Comparison of ENCODE assay signal across 9 mouse cellular contexts in the genomic region with DNA sequence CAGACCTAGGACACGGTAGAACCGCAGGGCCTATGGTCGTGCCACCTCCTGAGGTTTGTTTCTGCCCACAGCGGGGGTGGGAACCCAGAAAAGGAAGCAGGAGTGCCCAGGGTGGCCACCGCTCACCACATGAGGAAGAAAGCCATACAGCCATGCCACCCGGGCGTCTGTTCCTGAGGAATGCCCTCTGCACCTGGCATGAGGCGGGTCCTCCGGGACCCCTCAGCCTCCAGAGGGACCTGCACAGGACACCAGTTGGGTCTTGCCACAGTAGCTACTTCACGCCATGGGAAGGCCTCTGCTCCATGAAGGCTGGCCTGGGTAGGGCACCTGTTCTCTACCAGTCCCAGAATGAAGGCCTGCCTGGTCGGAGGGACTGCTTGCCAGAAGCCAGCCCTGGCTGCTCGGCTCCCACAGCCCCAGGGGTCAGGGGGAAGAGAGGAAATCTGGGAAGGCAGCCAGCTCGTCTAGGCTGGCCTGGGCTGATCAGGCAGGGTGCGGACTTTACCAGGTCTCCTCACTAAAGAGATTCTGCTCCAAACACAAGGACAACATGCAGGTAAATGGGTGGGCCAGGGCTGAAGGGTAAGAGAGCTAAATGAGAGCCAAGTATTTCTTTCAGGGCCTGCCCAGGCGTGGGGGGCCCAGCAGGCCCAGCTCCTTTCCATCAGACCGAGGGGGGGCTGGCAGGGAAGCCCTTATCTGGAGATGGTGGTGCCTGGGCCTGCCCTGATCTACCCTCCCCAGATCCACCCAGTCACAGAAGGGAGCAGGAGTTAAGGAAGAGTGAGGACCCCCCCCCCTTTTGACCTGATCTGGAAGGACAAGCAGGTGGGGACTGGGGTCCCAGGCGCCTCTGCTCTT. TPM values are rescaled to one million over a fixed set of nuclear protein-coding genes. Genes with fewer than 3 reads are reported as not detected.
DNase-seq lines count a peak whose midpoint lies in the region; ATAC-seq and TF ChIP-seq lines count a peak whose summit lies in the region.
"Had no signal": no experiment of that assay in that cellular context is flagged by ENCODE, and none has a peak within 500 bp of the region (broad histone marks: within the 10 kb centered on the region; RNA-seq: fewer than 3 reads in every experiment).

No protein-coding gene starts in this region.

- peak overlapping the region; percentile 59; the same call in 1 of the 2 replicates for H3K27ac ChIP-seq in forebrain, postnatal 0 days (ENCODE audit: low read depth, low read length)
- peak overlapping the region; percentile 66 for H3K27ac ChIP-seq in hindbrain, embryonic 16.5 days (ENCODE audit: low read depth, low read length)
- peak overlapping the region; percentile 99 for H3K27ac ChIP-seq in liver, embryonic 11.5 days (ENCODE audit: low read depth, low read length)
- peak overlapping the region; percentile 76 for H3K27ac ChIP-seq in neural tube, embryonic 13.5 days (replicated peaks)

- no peaks in the 10 kb centered on the region for H3K27me3 ChIP-seq in forebrain, postnatal 0 days (ENCODE audit: insufficient read depth, low read length)
- no peaks in the 10 kb centered on the region for H3K27me3 ChIP-seq in hindbrain, embryonic 16.5 days (replicated peaks; ENCODE audit: control insufficient read depth, insufficient read depth, low read length)
- no peaks in the 10 kb centered on the region for H3K27me3 ChIP-seq in liver, embryonic 11.5 days (replicated peaks; ENCODE audit: control insufficient read depth, insufficient read depth, low read length)
- H3K27me3 ChIP-seq in neural tube, embryonic 13.5 days, result no peaks in the 10 kb centered on the region

- WGBS in forebrain, postnatal 0 days, result 62% methylated on average over 17 of the region's 17 CpGs
- 60% methylated on average over 17 of the region's 17 CpGs for WGBS in hindbrain, embryonic 16.5 days
- WGBS in liver, embryonic 11.5 days, result 31% methylated on average over 17 of the region's 17 CpGs
- 63% methylated on average over 17 of the region's 17 CpGs for WGBS in neural tube, embryonic 13.5 days

- no peak overlapping the region for H3K4me3 ChIP-seq in forebrain, postnatal 0 days (ENCODE audit: low read depth, low read length)
- H3K4me3 ChIP-seq in hindbrain, embryonic 16.5 days (ENCODE audit: low read length), result no peak overlapping the region
- peak overlapping the region; percentile 65 for H3K4me3 ChIP-seq in liver, embryonic 11.5 days (ENCODE audit: low read depth, low read length)
- 0 out of 2 replicates have a peak overlapping the region, but pooled peaks have one; percentile 6 for H3K4me3 ChIP-seq in neural tube, embryonic 13.5 days

- peak overlapping the region; percentile 37; the same call in 1 of the 2 replicates for H3K9ac ChIP-seq in forebrain, postnatal 0 days
- H3K9ac ChIP-seq in hindbrain, embryonic 16.5 days (ENCODE audit: low read depth, low read length), result peak overlapping the region; percentile 47
- peak overlapping the region; percentile 96 for H3K9ac ChIP-seq in liver, embryonic 11.5 days (ENCODE audit: low read depth, low read length)
- H3K9ac ChIP-seq in neural tube, embryonic 13.5 days, result peak overlapping the region; percentile 62

- peaks cover 8% of the 10 kb centered on the region for H3K4me1 ChIP-seq in forebrain, postnatal 0 days (ENCODE audit: insufficient read depth)
- peaks cover 36% of the 10 kb centered on the region for H3K4me1 ChIP-seq in hindbrain, embryonic 16.5 days (ENCODE audit: control insufficient read depth, insufficient read depth, low read depth, low read length)
- H3K4me1 ChIP-seq in liver, embryonic 11.5 days (replicated peaks; ENCODE audit: control insufficient read depth, insufficient read depth, low read length), result peaks cover 88% of the 10 kb centered on the region
- peaks cover 71% of the 10 kb centered on the region for H3K4me1 ChIP-seq in neural tube, embryonic 13.5 days (replicated peaks)

- H3K9me3 ChIP-seq in forebrain, postnatal 0 days (ENCODE audit: low read length), result no peaks in the 10 kb centered on the region
- H3K9me3 ChIP-seq in hindbrain, embryonic 16.5 days (ENCODE audit: control insufficient read depth, low read length), result no peaks in the 10 kb centered on the region
- H3K9me3 ChIP-seq in liver, embryonic 11.5 days (ENCODE audit: control insufficient read depth, low read length), result no peaks in the 10 kb centered on the region
- H3K9me3 ChIP-seq in neural tube, embryonic 13.5 days, result no peaks in the 10 kb centered on the region

- no peaks in the 10 kb centered on the region for H3K36me3 ChIP-seq in forebrain, postnatal 0 days (ENCODE audit: insufficient read depth)
- no peaks in the 10 kb centered on the region for H3K36me3 ChIP-seq in hindbrain, embryonic 16.5 days (ENCODE audit: control insufficient read depth, insufficient read depth, low read length)
- H3K36me3 ChIP-seq in liver, embryonic 11.5 days (ENCODE audit: control insufficient read depth, insufficient read depth, low read length), result no peaks in the 10 kb centered on the region; the same call in 1 of the 2 replicates
- H3K36me3 ChIP-seq in neural tube, embryonic 13.5 days, result no peaks in the 10 kb centered on the region

- H3K4me2 ChIP-seq in forebrain, postnatal 0 days (ENCODE audit: low read depth), result peak overlapping the region; percentile 26
- H3K4me2 ChIP-seq in hindbrain, embryonic 16.5 days (ENCODE audit: low read length), result peak overlapping the region; percentile 12
- peak overlapping the region; percentile 90 for H3K4me2 ChIP-seq in liver, embryonic 11.5 days
- peak overlapping the region; percentile 42 for H3K4me2 ChIP-seq in neural tube, embryonic 13.5 days

- peak; percentile 24 for ATAC-seq in forebrain, postnatal 0 days
- peak; percentile 44 for ATAC-seq in hindbrain, embryonic 16.5 days
- peak; percentile 88 for ATAC-seq in liver, embryonic 11.5 days (replicated peaks; ENCODE audit: low FRiP score)
- ATAC-seq in neural tube, embryonic 13.5 days (ENCODE audit: low read depth), result peak; percentile 22; the same call in 1 of the 2 replicates

- peak; percentile 75 for DNase-seq in adrenal gland, postnatal 14 days
- no peak for DNase-seq in adrenal gland, adult 18-20 months (ENCODE audit: low spot score in 2 of 2)
- peak; percentile 88 for DNase-seq in cerebellum, adult 11-12 months
- no peak for DNase-seq in forebrain, postnatal 0 days
- DNase-seq in liver, embryonic 11.5 days (ENCODE audit: low spot score), result peak; percentile 79
- DNase-seq in T-cell, adult 2 months (ENCODE audit: low spot score), result no peak

- no peak for TF ChIP-seq CTCF in forebrain, postnatal 0 days (IDR thresholded peaks at IDR 0.05; ENCODE audit: low read depth)

RNA-seq across cellular contexts. Expression of gene Gm9821, which starts 4.1 kb away (rescaled TPM):
- not detected in 2 replicates for total RNA-seq in adrenal gland, postnatal 14 days (2021)
- not detected for total RNA-seq in adrenal gland, adult 18-20 months (2021)
- not detected in 2 replicates for total RNA-seq in forebrain, postnatal 0 days (2014; rRNA removed)
- polyA plus RNA-seq in forebrain, postnatal 0 days (2015; fragmentation: Nextera tagmentation; extraction: Ambion mirVana), result not detected in 2 replicates
- 0.16 and 0.29 TPM in 2 replicates for polyA plus RNA-seq in hindbrain, embryonic 16.5 days (2015; fragmentation: Nextera tagmentation; extraction: Ambion mirVana)
- 3.7 and 4.8 TPM in 2 replicates for polyA plus RNA-seq in liver, embryonic 11.5 days (2014; fragmentation: Nextera tagmentation; extraction: Ambion mirVana)
- polyA plus RNA-seq in neural tube, embryonic 13.5 days (2015; fragmentation: Nextera tagmentation; extraction: Ambion mirVana), result 0.22 TPM in 1 of 2 replicates, not detected in the other
- polyA plus RNA-seq: large intestine, adult 2 months had no signal

RNA-seq across cellular contexts. Expression of gene Mdk, which starts 17.5 kb away (rescaled TPM):
- total RNA-seq in adrenal gland, postnatal 14 days (2021), result 14.6 and 17.5 TPM in 2 replicates
- 1 to 10 TPM; 7.2 to 7.8 TPM for total RNA-seq in adrenal gland, adult 18-20 months (2021)
- 74.2 and 75.5 TPM in 2 replicates for total RNA-seq in forebrain, postnatal 0 days (2014; rRNA removed)
- 121 and 162 TPM in 2 replicates for polyA plus RNA-seq in forebrain, postnatal 0 days (2015; fragmentation: Nextera tagmentation; extraction: Ambion mirVana)
- 160 and 182 TPM in 2 replicates for polyA plus RNA-seq in hindbrain, embryonic 16.5 days (2015; fragmentation: Nextera tagmentation; extraction: Ambion mirVana)
- 461 and 501 TPM in 2 replicates for polyA plus RNA-seq in liver, embryonic 11.5 days (2014; fragmentation: Nextera tagmentation; extraction: Ambion mirVana)
- polyA plus RNA-seq in neural tube, embryonic 13.5 days (2015; fragmentation: Nextera tagmentation; extraction: Ambion mirVana), result 289 and 336 TPM in 2 replicates

RNA-seq across cellular contexts. Expression of gene Chrm4, which starts 22.6 kb away (rescaled TPM):
- total RNA-seq in adrenal gland, postnatal 14 days (2021), result 1.2 and 1.5 TPM in 2 replicates
- total RNA-seq in adrenal gland, adult 18-20 months (2021), result 1 to 10 TPM; 3.7 to 4.6 TPM
- total RNA-seq in forebrain, postnatal 0 days (2014; rRNA removed), result 4.0 and 7.0 TPM in 2 replicates
- 1.1 and 1.3 TPM in 2 replicates for polyA plus RNA-seq in forebrain, postnatal 0 days (2015; fragmentation: Nextera tagmentation; extraction: Ambion mirVana)
- polyA plus RNA-seq in hindbrain, embryonic 16.5 days (2015; fragmentation: Nextera tagmentation; extraction: Ambion mirVana), result 1.5 TPM in 2 replicates
- 0.34 and 0.36 TPM in 2 replicates for polyA plus RNA-seq in liver, embryonic 11.5 days (2014; fragmentation: Nextera tagmentation; extraction: Ambion mirVana)
- 1.2 and 1.5 TPM in 2 replicates for polyA plus RNA-seq in neural tube, embryonic 13.5 days (2015; fragmentation: Nextera tagmentation; extraction: Ambion mirVana)

RNA-seq across cellular contexts. Expression of gene Dgkz, which starts 26.0 kb away (rescaled TPM):
- total RNA-seq in adrenal gland, postnatal 14 days (2021), result 56.4 and 79.0 TPM in 2 replicates
- 10 to 100 TPM; 38.9 to 40.3 TPM for total RNA-seq in adrenal gland, adult 18-20 months (2021)
- total RNA-seq in forebrain, postnatal 0 days (2014; rRNA removed), result 112 and 116 TPM in 2 replicates
- 29.1 and 31.4 TPM in 2 replicates for polyA plus RNA-seq in forebrain, postnatal 0 days (2015; fragmentation: Nextera tagmentation; extraction: Ambion mirVana)
- 32.3 and 37.5 TPM in 2 replicates for polyA plus RNA-seq in hindbrain, embryonic 16.5 days (2015; fragmentation: Nextera tagmentation; extraction: Ambion mirVana)
- 81.4 and 85.9 TPM in 2 replicates for polyA plus RNA-seq in liver, embryonic 11.5 days (2014; fragmentation: Nextera tagmentation; extraction: Ambion mirVana)
- polyA plus RNA-seq in neural tube, embryonic 13.5 days (2015; fragmentation: Nextera tagmentation; extraction: Ambion mirVana), result 35.7 and 38.8 TPM in 2 replicates

Comparison
In these comparisons a context has a peak if more than half of its experiments do, and no peak if none do; other contexts are left out.
1. DNase-seq: peak in adrenal gland, postnatal 14 days (single experiment), cerebellum, adult 11-12 months (single experiment) and liver, embryonic 11.5 days (single experiment); none in adrenal gland, adult 18-20 months (0 of 2), forebrain, postnatal 0 days (single experiment) and T-cell, adult 2 months (single experiment).
2. ATAC-seq: peak in every context shown above with its lines; median percentile 88 in liver, embryonic 11.5 days; 44 in hindbrain, embryonic 16.5 days; 24 in forebrain, postnatal 0 days; 22 in neural tube, embryonic 13.5 days.
3. H3K4me2 ChIP-seq: peak in every context shown above with its lines; median percentile 90 in liver, embryonic 11.5 days; 42 in neural tube, embryonic 13.5 days; 26 in forebrain, postnatal 0 days; 12 in hindbrain, embryonic 16.5 days.
4. H3K4me3 ChIP-seq: peak in liver, embryonic 11.5 days (single experiment) and neural tube, embryonic 13.5 days (single experiment); none in forebrain, postnatal 0 days (single experiment) and hindbrain, embryonic 16.5 days (single experiment).
5. H3K9ac ChIP-seq: peak in every context shown above with its lines; median percentile 96 in liver, embryonic 11.5 days; 62 in neural tube, embryonic 13.5 days; 47 in hindbrain, embryonic 16.5 days; 37 in forebrain, postnatal 0 days.
6. Peak in every context shown above with its lines, with median percentiles within 50 percentile points of each other: H3K27ac ChIP-seq.